Mouse (Mus musculus) gastrocnemius, adult 18-20 months (tissue): ENCODE measurements at regions not wholly inside any gene's neighbourhood (a gene's known extent, or its start where the extent isn't known, plus 50 kb on each side); places are given as distances from the start of the nearest gene placed in this dataset.
"Not testable (repeated sequence)": the region's sequence is repeated elsewhere in the genome, so short reads cannot be mapped to it uniquely, and the experiment has no call there.

Source experiments
- DNase-seq: peaks from one replicate; pipeline ENCODE4 v3.0.0; 2021; ENCODE audit warnings: low spot score

DNA sequence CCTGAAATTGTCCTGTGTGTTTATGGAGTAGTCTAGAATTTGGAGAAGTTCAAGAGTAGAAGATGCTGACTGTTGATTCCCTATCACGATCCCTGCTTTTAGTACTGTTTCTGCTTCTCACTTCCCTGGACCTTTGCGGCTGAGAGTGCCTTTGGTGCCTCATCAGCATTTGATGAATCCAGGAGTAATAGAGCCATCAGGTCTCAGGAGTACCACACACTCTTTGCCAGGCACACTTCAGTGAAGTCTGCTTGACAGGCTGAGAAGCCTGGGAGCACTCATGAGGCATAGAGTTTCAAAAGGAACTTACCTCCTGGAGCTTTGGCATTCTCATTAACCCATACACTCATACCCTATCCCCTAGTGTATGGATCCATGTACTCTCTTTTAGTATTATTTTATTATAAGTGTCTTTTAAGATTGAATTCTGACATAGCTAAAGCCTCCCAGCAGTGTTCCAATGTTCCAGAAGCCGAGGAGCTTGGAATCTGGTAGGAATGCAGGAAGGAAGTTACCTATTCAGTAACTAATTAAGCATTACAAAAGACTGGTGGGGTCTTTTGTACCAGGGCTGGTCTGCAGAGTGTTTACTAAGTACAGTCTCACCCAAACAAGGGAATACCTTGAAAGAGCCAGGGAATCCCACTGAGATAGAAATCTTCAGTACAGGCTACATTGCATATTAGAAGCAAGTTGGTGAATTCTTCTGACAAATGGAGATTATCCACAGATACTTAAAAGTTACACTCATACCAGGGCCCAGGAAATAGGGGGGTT, 139.7 kb downstream of the Tex13c3 start:
- DNase-seq: not testable (repeated sequence)

DNA sequence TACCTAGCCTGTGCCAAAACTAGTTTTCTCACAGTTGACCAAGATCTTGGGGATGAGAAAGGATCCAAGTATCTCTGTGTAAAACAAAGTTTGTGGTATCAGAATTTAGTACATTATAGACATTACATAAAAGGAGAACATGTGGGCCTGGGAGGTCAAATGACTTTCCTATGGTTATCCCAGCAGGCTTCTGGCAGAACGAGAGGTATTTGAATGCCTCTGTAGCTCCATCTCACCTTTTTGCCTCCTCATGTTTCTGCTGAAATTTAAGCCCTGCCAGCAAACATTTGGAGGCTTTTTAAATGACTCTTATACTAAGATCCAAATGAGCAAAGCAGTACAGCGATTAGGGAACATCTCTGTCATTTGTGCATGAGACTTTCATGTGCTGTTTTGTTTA, 167.8 kb downstream of the Tex13c3 start:
- DNase-seq: no peak

- no peak for DNase-seq
Measured at GRCm38 (mm10) chrX:19311809-19312559, 169.1 kb downstream of the Tex13c3 start.

GRCm38 (mm10) chrX:19311377-19311776, 169.7 kb downstream of the Tex13c3 start:
- no peak for DNase-seq

DNA sequence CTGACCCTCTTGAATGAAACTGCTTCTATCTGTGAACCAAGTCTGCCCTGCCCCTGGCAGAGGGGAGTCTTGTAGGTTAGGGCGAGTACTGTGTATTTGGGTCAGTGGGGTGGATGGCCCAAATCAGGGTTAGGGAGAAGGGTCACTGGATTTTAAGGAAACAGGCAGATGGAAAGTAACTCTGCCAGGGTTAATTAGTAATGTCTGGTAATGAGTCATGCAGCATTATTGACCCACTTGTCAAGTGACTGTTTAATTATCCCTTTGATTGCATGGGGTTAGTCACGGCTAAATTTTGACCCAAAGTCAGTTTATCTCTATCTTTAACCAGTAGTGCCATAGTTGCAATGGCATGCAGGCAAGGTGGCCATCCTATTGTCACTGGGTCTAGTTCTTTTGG, 192.9 kb downstream of the Tex13c3 start:
- DNase-seq: no peak

DNA sequence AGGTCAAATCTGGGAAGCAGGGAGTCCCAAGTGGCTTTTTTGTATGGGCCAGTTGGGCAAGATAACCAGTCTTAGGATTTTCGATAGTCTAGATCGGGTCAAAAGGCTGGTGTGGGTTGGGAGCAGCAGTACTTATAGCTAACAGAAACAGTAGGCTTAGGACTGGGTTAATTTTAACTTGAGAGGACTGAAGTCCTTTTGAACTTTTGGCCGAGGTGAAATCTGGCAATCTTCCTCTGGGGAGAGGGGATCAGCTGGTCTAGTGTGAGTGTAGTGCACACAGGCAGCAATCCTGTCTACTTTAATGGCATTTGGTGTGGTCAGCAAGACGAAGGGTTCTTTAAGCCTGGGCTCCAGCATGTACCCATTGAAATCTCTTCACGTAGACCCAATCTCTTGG, 194.7 kb downstream of the Tex13c3 start:
- DNase-seq: no peak

- DNase-seq: no peak
Measured at GRCm38 (mm10) chrX:19285773-19286172, 195.3 kb downstream of the Tex13c3 start.

DNA sequence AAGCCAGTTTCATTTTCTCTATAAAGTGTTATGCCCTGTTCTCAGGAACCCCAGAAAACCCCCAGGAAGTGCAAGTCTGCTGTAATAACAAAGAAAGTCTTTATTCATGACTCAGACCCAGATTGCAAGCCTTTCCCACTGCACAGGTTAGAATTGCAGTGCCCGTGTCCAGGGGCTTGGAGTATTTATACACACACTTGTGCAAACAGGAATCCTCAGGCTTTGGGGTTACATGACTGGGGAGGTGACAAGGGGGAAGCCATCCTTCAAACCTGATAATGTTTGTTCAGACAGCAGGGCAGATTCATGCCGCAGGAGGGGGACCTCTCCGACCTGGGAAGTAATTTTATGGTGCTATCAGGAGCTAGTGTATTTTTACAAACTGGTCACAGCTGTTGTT, 198.0 kb downstream of the Tex13c3 start:
- no peak for DNase-seq

DNA sequence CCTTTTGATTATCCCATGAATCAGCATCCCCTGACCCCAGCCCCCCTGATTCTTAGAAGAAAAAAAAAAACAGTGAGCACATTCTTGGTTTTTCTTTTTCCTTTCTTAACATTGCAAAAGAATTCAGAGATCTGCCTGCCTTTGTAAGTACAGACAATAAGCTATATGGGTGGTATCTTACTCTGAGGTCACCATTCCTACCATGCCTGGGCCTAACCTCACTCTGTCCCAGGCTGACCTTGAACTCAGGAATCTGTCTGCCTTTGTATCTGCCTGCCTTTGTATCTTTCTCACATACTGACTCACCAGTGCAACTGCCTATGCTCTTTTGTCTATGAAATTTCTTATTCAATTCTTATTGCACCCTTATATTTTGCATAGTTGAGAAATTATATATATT, 216.9 kb downstream of the Tex13c3 start:
- no peak for DNase-seq

DNA sequence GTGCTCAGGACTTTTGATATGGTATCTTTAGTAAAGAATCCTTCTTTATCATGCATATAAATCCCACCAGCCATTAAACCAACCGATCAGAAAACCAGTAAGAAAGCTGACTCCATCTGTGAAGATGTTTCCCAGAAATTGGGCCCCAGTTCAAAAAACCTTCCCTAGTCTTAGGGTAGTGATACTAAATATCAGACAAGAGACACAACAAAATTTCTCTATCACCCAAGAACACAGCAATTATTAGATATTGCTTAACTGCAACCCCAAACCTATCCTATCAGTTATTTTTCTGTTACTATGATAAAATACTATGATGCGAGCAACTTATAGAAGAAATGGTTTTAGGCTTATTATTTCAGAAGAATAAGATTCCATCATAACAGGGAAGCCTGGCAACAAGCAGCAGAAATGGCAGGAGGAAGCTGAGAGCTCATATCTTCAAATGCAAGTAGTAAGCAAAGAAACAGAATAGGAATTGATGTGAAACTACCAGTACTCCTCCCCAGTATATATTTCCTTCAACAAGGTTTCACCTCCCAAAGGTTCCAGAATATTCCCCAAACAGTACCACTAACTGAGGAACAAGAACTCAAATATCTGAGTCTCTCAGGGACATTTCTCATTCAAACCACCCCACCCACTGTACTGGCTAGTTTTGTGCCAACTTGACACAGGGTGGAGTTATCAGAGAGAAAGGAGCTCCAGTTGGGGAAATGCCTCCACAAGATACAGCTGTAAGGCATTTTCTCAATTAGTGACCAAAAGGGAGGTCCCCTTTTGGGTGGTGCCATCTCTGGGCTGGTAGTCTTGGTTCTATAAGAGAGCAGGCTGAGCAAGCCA, 234.1 kb downstream of the Tex13c3 start:
- DNase-seq: no peak

DNA sequence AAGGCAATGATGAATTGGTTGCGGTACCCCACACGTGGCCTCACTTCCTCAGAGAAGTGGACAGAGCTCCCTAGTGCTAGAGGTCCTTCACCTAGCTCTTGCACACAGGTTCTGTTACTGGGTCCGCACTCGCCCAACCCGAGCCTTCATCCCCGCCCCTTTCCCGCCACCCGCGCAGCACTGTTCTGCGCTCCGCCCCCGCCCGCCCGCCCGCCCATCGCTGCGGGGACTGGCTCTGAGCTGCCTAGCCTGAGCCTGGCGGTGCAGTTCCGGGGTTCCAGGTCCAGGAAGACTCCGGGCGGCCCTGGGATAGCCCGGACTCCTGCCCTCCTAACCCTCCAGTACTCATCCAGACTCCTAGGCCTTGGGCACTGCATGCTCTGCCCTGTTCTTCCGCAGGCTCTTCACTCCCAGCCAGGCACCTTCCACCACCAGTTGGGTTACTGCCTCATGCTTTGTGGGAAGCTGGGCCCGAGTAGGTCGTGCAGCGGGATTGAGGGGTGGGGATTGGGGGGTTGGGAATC, 243.3 kb downstream of the Tex13c3 start:
- peak; percentile 0 for DNase-seq

- peak; percentile 0 for DNase-seq
Measured at GRCm38 (mm10) chrX:19237048-19237737, 243.9 kb downstream of the Tex13c3 start.

DNA sequence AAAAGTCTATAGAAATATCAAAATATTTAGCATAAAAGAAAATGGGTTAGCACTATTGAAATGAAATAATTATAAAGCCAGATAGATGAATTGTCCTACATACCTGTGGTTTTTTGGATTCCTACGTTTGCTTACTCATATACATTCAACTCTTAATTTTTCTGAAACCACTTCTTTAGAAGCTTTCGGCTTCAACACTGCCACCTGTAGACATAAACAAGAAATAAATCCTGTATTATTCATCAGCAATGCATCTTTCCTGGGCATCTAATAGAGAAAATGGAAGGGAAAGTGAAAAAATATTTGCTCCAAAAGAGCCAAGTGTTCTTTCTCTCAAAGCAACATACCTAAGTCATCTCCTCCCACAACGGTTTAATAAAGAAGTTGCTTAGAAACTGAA, 245.7 kb downstream of the Tex13c3 start:
- no peak for DNase-seq

- DNase-seq: no peak
Measured at GRCm38 (mm10) chrX:19231823-19232222, 249.3 kb downstream of the Tex13c3 start.

GRCm38 (mm10) chrX:19223336-19223735, 257.8 kb downstream of the Tex13c3 start:
- no peak for DNase-seq

DNA sequence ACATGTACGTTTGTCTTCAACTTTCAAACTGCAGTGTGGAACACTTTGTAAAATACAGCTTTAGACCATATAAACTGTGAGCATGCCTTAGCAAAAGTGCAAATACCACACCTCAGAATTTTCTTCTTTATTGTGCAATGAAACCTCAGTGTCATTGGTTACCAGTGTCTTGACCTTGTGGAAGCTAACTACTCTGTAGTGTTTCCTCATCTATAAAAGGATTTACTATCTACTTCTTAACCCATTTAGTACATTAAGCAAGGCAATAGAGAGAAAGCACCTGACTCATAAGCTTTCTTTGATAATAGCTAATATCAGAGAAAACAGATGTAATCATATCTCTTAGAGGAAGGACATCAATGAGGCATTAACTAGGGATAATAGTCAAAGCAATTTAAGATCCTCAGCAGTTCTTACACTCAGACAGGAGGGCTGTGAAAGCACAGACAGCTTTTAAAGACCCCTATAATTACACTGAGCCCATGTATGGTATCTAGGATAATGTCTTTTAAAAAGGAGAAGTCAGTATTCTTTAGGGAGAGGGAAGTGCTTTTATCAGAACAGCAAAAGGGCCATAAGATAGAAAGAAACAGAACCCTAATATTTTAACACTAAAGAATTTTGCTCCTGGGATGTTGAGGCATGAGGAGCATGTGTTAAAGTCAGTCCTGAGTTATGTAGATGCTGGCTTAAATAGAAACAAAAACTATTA, 260.2 kb downstream of the Tex13c3 start:
- DNase-seq: no peak

- DNase-seq: no peak
Measured at GRCm38 (mm10) chrX:19219727-19220126, 261.4 kb downstream of the Tex13c3 start.

- DNase-seq: no peak
Measured at GRCm38 (mm10) chrX:19219301-19219700, 261.8 kb downstream of the Tex13c3 start.

DNA sequence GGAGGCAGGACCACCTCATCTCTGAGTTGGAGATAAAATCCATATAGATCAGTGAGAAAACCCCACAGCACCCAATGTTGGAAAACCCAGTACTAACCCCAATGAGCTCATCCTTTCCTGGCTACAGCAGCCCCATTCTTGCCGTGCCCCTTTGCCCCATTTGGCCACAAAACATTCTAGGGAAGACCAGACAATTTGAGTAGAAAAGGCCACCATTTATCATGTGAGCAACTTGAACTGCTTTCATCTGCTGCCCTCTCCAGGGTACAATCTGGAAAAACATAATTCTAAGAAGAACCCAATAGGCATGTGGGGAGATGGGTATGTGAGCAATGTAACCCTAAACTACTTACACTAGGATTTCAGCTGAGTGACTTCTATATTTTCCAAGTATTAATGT, 274.7 kb downstream of the Tex13c3 start:
- no peak for DNase-seq

GRCm38 (mm10) chrX:19202542-19202941, 278.6 kb downstream of the Tex13c3 start:
- no peak for DNase-seq

DNA sequence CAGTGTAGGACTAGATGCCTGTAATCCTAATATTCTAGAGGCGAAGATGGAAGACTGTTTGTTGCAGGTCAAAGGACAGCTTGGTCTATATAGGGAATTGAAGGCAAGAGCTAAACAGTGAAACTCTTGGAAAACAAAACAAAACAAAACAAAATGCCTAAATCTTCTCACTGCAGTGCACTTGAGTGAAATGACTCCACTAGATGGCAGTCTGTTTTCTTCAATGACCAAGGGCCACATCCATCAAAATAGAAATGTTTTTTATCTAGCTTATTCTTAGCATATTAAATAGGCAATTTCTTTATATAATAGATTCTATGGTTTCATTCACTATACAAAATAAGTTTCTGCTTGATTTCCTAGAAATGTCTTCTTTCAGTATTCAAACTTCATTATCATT, 279.7 kb downstream of the Tex13c3 start:
- DNase-seq: no peak
